Mouse (Mus musculus) frontal cortex, postnatal 25 days (tissue): ENCODE measurements around the gene Krtap4-2.
"Not testable (repeated sequence)": the region's sequence is repeated elsewhere in the genome, so short reads cannot be mapped to it uniquely, and the experiment has no call there.

Experiments used
- DNase-seq, 2 experiments: peaks; one replicate each; pipeline ENCODE4 v3.0.0; 2022; ENCODE audit warnings: low spot score in 2 of 2

Krtap4-2 gene

DNA sequence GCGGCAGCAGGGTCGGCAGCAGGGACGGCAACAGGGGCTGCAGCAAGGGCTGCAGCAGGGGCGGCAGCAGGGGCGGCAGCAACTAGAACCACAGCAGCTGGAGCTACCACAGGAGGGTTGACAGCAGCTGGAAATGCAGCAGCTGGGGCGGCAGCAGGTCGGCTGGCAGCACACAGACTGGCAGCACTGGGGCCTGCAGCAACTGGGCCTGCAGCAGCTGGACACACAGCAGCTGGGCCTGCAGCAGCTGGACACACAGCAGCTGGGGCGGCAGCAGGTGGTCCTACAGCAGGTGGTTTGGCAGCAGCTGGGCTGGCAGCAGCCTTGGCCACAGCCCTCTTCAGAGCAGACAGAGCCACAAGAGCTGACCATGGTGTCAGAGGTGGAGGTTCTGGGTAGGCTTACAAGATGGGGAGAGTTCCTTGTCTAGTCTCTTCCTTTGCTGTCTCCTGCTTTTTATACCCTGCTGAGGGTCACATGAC, at the start of gene Krtap4-2:
TSS of gene Krtap4-2 (minus strand) at position 432 of the 482 bp plus-strand sequence.
- no peak for DNase-seq

DNA sequence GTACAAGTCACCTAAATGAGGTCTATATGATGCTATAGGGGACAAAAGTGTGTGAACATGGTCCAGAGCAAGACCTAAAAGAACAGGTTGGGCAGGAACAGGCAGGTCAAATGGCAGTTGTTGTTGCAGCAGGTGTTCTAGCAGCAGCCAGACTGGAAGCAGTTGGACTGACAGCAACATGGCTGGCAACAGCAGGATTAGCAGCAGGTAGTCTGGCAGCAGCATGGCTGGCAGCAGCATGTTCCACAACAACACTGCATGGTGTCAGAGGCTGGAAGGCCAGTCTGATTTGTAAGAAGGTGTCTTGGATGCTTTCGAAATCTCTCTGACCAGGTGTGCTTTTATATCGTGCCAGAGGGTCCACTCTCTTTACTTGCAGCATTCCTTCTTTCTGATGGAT, 48.6 kb upstream of the Krtap4-2 start:
- DNase-seq = no peak

DNA sequence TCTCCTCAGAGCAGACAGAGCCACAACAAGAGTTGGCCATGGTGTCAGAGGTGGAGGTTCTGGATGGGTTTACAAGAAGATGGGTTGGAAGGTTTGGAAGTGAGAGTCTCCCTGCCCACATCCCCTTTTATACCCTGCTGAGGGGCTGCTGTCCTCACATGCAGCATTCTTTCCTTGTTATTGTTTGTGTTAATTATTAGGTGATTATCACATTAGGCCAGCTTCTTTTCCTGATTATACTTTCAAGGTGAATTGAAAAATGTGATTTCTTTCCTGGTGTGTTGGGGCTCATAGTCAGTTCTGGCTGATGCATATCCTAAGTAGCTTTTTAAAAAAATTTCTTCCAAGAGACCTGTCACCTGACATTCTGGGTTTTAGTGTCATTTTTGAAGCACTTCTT, 31.0 kb upstream of the Krtap4-2 start, which contains the start of gene Krtap4-6:
TSS of gene Krtap4-6 (minus strand) at position 101 of the 400 bp plus-strand sequence.
- no peak for DNase-seq

DNA sequence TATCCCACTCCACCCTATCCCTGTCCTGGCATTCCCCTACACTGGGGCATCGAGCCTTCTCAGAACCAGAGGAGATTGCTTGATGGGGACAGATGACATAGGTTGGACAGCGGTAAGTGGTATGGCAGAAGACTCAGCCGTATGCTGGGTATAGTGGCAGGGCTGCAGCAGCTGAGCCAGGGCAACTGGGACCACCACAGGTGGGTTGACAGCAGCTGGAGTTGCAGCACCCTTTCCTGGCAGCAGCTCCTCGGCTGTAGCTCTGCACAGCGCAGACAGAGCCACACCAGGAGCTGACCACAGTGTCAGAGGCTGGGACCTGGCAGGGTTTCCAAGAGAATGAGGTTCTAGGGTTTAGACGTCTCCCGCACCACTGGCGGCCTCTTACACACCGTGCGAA, 27.9 kb upstream of the Krtap4-2 start:
- DNase-seq = no peak

DNA sequence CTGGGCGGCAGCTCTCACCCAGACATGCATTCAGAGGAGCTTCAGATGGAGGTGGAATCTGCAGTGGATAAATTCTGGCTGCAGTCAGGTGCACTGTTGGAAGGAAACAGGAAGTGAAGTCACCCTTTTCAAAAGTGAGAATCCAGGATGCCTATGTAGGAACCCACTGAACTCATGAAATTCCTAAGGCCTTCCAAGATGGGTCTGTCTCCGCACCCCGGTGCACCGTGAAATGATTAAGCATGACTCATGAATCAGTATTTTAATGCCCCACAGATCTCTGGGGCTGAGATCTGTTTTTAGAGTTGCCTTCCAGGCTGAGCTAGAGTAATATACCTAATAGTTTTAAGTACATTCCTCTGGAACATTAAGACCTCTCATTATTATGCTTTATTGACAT, 24.4 kb upstream of the Krtap4-2 start:
- no peak for DNase-seq

DNA sequence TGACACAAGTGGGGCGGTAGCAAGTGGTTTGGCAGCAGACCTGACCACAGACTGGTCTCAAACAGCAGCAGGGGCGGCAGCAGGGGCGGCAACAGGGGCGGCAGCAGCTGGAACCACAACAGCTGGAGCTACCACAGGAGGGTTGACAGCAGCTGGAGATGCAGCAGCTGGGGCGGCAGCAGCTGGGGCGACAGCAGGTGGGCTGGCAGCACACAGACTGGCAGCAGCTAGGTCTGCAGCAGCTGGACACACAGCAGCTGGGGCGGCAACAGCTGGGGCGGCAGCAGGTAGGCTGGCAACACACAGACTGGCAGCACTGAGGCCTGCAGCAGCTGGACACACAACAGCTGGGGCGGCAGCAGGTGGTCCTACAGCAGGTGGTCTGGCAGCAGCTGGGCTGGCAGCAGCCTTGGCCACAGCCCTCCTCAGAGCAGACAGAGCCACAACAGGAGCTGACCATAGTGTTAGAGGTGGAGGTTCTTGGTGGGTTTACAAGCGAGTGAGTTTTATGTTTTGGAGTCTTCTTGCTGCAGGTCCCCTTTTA, 23.7 kb upstream of the Krtap4-2 start, which contains the start of gene Gm11563:
TSS of gene Gm11563 (minus strand) at position 494 of the 544 bp plus-strand sequence.
- not testable (repeated sequence) for DNase-seq

DNA sequence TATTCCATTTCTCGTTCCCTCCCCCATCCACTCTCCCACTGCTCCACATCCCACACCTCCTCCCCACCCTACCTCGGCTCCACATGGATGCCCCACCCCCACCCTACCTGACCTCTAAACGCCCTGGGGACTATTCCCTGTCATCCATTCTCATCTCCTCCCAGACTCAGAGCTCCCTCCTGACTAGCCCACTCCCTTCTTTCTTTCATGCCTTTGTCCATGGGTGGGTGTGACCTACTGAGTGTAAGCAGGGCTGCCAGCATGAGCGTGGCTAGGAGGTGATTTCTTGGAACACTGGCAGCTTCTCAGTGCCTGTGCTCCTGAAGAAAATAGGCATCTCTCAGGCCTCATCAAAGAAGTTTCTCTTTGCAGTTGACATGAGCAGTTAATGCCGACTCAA, 22.2 kb upstream of the Krtap4-2 start:
- no peak for DNase-seq

DNA sequence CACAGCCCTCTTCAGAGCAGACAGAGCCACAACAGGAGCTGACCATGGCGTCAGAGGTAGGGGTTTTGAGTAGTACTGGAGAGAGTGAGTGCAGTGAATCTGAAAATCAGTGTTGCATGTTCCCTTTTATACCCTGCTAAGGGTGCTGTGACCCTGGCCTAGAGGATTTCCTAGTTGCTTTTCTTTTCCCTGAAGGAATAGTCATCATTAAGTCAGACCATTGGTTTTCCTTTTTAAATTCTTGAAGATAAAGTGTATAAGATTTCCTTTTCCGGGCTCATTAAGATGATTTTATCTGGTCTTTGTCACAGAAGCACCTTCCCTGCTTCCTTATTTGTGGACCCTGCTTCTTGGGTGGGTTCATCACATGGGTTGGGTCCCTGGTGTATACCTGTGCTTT, 15.3 kb upstream of the Krtap4-2 start, which contains the start of gene Gm11555:
TSS of gene Gm11555 (minus strand) at position 101 of the 400 bp plus-strand sequence.
- no peak for DNase-seq

DNA sequence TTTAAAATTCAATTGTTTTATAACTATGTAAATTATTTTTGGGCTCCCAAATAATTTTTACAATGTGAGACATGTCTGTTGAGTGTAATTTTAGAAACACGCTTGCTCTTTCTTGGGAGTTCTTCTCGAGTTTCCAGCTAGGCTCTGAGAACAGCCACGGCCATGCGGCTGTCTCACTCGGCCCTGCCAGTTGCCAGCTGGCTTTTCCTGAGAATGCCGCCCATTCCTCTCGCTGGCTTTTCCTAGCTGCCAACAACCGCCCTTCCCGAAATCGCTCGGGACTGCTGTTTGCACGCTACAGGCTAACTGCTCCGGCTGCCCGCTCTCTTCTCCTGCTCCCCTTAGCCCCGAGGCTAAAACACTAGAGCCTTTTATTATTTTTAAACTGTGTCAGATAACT, 11.6 kb upstream of the Krtap4-2 start:
- DNase-seq = no peak

DNA sequence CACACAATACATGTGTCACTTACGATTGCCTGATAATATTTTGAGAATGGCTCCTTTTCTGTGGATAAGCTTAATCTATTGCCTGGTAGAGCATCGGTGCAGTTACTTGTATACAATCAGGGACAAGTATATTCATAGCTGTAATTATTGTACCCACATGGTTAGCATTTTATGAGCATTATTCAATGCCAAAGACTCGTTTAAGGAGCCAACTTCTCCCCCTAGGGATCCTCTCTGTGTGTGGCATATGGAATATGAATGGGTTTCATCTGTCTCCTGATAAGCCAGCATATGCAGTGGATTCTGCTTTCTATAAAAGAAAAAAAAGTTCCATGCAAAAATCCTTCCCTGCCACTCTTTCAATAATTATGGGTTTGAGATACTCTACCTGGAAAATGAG, 9.5 kb upstream of the Krtap4-2 start:
- no peak for DNase-seq

DNA sequence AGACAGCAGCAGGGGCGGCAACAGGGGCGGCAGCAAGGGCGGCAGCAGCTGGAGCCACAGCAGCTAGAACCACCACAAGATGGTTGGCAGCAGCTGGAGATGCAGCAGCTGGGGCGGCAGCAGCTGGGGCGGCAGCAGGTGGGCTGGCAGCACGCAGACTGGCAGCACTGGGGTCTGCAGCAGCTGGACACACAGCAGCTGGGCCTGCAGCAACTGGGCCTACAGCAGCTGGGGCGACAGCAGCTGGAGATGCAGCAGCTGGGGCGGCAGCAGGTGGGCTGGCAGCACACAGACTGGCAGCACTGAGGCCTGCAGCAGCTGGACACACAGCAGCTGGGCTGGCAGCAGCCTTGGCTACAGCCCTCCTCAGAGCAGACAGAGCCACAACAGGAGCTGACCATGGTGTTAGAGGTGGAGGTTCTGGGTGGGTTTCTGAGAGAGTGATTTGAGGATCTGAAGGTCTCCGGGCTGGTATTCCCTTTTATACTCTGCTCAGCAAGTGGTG, 8.8 kb upstream of the Krtap4-2 start, which contains the start of gene Krtap4-7:
TSS of gene Krtap4-7 (minus strand) at position 455 of the 505 bp plus-strand sequence.
- not testable (repeated sequence) for DNase-seq

DNA sequence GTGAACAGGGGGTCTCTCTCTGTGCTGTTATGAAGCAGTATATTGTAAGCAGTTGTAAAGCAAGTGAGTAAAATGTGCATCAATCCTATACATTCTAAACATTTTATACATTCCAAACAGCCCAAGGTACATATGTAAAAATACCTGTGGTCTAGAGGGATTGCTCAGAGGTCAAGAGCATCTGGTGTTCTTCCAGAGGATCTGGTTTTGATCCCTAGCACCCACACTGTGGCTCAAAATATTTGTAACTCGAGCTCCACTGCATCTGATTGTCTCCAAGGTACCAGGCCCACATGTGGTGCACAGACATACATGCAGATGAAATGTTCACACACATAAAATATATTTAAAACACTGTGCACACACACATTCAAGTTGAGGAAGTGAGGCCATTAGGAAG, 6.0 kb upstream of the Krtap4-2 start:
- no peak for DNase-seq

DNA sequence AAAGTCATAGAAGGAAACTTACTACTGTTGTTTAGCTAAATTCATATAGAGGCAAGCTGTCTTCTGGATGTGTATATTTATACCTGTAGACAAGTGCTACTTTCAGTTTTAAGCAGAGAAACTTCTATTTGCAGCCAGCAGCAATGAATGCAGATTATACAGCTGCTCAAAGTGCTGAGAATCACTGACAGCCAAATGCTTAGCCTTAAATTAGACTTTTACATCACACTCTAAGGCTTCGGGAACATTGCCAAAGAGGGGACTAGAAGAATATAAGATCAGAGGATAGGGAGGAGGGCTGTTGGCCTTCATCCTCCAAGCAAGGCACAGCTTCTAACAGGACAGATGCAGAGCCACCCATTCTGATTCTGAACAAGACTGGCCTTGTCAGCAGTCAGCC, 2.2 kb upstream of the Krtap4-2 start:
- DNase-seq = no peak

DNA sequence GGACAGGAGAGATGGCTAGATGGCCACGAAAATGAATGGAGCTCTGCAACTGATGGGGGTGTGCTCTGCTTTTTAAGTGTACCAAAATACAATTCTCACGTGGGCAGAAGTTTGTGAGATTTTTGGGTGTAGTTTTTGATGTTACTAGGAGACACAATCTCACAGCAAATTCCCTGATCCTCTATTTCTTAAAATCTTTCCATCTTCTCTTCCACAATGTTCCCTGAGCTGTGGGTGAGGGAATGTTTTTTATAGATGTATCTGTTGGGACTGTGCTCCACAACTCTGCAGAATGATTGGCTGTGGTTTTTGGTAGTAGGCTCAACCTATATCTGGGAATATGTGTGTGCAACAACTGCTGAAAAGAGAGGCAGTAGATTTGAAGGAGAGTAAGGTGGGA, 1.6 kb downstream of the Krtap4-2 start:
- no peak for DNase-seq

DNA sequence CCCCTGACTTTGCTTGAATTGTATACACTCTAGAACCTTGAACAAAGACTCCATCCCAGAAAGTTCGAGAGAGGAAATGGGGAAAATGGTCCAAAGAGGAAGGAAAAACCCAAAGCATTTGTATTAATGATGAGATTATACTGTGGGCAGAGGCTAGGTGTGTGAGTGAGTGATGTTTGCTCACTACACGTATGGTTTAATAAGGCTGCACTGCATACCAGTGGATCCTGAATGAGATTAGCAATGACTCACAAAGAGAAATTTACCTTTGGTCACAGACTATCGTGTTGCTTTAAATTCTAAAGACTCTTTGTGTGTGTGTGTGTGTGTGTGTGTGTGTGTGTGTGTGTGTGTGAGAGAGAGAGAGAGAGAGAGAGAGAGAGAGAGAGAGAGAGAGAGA, 4.0 kb downstream of the Krtap4-2 start:
- no peak for DNase-seq

DNA sequence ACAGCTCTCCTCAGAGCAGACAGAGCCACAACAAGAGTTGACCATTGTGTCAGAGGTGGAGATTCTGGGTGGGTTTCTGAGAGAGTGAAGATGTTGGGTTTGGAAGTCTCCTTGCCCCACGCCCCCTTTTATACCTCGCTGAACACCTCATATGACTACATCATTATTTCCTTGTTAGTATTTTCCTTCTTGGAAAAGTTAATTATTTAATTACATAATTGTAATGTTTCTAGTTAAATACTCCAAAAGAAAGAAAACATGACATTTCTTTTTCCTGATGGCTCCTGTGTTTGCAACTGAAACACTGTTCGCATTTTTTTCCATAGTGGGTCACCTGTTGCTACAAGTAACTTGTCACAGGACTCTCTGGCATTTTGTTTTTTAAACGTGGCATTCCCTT, 6.7 kb downstream of the Krtap4-2 start, which contains the start of gene Krtap4-1:
TSS of gene Krtap4-1 (minus strand) at position 101 of the 400 bp plus-strand sequence.
- no peak for DNase-seq

DNA sequence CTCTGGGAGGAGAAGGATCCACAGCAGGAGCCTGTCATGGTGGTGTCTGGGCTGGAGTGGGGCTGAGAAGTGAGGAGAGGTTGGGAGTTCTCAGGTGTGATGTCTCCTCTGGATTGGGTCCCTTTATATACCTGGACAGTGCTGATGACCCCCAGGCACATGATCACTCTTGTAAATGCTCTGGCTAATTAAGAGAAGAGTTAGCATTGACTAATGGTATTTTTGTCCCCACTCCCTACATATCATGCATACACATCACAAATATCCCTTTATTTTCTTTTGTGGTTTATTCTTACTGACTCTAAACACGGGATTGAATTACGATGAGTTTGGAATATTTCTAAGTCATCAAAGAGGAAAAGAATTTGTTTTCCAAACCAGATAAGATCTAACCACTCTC, 14.5 kb downstream of the Krtap4-2 start, which contains the start of gene Gm11562:
TSS of gene Gm11562 (minus strand) at position 101 of the 400 bp plus-strand sequence.
- DNase-seq = no peak

DNA sequence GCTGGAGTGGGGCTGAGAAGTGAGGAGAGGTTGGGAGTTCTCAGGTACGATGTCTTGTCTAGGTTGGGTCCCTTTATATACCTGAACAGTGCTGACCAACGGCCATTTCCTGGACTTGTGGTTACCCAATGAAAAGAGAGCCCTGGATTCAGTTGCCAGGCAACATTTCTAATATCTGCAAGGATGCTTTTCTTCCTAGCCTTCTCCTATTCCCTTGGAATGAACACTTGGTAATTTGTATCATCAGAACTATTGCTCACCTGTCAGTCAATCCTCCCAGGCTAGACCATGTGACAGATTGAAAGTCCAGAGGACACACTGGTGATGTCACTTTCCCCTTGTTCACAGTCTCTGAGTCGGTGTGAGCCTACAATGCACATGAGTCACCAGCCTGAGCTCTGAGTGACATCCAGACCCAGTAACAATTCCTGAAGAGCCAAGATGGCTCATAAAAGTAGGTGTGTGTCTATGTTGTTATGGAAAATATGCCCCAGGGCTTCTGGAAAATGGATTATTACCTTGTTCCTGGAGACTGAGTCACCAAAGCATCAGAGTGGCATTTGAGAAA, 20.0 kb downstream of the Krtap4-2 start, which contains the start of gene Krtap2-4:
TSS of gene Krtap2-4 (minus strand) at position 51 of the 568 bp plus-strand sequence.
- no peak for DNase-seq

DNA sequence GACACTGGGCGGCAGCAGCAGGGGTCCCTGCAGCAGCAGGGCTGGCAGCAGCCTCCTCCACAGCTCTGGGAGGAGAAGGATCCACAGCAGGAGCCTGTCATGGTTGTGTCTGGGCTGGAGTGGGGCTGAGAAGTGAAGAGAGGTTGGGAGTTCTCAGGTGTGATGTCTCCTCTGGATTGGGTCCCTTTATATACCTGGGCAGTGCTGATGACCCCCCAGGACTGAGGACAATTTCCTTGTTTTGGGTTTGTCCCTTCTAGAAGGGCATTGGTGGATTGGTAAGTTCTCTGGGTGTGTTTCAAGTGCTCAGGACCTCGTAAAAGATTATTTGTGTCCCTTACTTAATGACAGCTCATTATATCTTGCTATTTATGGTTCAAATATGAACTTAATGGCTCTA, 24.8 kb downstream of the Krtap4-2 start, which contains the start of gene Gm11937:
TSS of gene Gm11937 (minus strand) at position 101 of the 400 bp plus-strand sequence.
- not testable (repeated sequence) for DNase-seq

DNA sequence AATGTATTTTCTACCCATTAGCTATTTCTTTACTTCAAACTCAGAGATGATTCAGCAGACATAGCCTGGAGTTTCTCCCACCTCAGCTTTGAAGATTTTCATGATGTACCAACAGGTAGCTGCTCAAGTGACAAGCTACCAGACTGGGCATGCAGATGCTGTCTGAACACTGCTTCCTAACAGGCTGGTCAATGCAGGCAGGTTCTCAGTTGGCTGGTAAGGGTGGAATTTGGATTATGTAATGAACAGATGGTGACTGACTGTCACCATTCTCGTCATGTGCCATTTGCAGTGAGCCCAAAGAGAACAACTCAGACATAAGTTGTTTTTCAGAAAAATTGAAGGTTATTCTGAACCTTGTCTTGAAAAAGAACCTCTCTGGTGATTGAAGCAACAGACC, 25.8 kb downstream of the Krtap4-2 start:
- no peak for DNase-seq

DNA sequence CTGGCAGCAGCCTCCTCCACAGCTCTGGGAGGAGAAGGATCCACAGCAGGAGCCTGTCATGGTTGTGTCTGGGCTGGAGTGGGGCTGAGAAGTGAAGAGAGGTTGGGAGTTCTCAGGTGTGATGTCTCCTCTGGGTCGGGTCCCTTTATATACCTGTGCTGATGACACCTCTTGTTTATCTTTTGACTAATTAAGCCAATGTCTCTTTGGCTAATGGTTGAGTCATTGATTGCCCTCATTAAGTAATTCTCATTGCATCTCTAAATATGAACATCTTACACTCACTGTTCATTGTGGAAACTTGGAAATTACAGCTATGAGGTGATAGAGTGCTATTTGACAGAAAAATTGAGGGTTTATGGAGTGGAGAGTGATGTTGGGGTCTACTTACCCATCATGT, 31.7 kb downstream of the Krtap4-2 start, which contains the start of gene Gm11938:
TSS of gene Gm11938 (minus strand) at position 101 of the 400 bp plus-strand sequence.
- DNase-seq = not testable (repeated sequence)

DNA sequence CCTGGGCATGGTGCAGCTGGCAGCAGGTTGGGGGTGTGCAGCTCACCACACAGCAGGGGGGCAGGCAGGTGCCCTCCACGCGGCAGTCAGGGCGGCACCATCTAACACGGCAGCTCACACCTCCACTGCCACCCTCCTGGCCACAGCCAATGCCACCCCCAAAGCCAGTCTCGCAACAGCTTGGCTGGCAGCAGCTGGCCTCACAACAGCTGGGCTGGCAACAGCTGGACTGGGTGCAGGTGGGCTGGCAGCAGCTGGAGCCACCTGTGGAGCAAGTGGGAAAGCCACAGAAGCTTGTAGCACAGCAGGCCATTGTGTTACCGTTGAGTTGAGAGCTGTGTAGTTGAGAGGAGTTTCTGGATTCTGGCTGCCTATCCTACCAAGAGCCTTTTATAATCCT, 37.1 kb downstream of the Krtap4-2 start, which contains the start of gene Krtap9-3:
TSS of gene Krtap9-3 (minus strand) at position 364 of the 400 bp plus-strand sequence.
- not testable (repeated sequence) for DNase-seq
